Mouse (Mus musculus): ENCODE data around the gene Swap70. TPM values are rescaled to one million over a fixed set of nuclear protein-coding genes. Genes with fewer than 3 reads are reported as not detected.
A peak's percentile ranks its signal among the peaks of the same experiment; 100 is the strongest.

The Swap70 gene
- total RNA-seq, 2 experiments from 2014 or later: 11.0 to 13.0 TPM

DNA sequence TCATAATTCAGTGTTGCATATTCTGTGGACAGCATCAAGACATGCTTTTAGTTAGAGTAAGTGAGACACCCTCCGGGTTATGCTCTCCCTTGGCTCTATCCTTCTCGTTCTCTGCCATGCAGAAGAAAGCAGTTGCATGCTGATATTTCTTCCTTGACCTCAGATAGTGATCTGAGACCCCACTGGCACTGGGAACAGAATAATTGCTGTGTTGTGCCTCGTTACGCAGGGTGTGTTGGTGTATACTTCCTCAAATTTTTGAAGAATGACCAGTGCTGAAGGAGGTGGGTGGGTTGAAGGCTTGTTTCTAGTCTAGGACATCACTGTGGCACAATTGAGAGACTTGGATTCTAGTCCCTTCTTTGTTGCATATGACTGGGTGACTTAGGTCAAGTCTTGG lies 14.6 kb downstream of the Swap70 start:
- no peak for DNase-seq (ENCODE audit: low spot score in 2 of 2)

DNA sequence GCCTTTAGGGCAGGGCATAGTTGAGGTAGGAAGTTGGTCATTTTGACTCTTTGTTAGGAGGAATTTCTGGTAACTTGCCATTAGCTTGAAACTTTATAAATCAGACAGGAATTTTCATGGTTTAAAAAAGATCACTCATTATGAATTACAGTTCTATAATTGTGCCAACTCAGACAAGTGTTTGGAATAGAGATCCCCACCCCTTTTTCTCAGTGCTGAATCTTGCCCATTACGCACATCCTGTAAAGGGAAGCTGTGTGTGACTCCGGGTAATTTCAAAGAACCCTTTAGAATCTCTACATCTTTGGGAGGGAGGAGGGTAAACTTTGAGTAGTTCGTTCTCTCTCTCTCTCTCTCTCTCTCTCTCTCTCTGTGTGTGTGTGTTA lies 15.9 kb downstream of the Swap70 start:
- intact Hi-C loops (cut with DNase I): no loop called here
- no peak for DNase-seq (ENCODE audit: low spot score in 2 of 2)

More for the DNA sequence above, 14.6 kb downstream of the Swap70 start:
- intact Hi-C loops (cut with DNase I): no loop called here

DNA sequence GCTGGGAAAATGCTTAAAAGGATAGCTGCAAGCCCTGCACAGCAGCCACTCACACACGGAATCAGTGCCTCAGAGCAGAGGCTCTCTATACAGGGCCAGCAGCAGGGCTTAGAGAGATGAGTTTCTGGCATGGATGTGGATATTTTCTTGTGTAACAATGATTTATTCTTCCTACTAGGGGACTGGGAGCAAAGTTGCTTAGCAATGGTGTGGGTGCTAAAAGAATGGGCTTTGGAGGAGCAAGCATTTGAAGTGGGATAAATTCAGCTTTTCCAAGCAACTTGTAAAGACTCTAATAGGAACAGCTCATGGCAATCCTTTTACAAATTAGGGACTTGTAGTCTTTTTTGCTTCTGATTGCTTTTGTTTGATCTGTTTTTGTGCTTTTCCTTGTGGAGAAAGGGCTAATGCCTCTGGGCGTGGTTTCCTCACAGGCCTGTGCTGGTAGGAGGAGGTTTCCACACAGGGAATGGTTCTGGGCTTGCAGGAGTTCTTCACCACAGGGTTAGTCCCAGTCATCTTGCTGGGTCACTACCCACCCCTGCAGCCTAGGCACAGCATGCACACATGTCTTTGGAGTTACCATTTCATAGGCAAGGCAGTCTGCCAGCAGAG lies 16.4 kb downstream of the Swap70 start:
- peak in 1 of 2 experiments; percentile 16 for DNase-seq (ENCODE audit: low spot score in 2 of 2)
- intact Hi-C loops (cut with DNase I): no loop called here

DNA sequence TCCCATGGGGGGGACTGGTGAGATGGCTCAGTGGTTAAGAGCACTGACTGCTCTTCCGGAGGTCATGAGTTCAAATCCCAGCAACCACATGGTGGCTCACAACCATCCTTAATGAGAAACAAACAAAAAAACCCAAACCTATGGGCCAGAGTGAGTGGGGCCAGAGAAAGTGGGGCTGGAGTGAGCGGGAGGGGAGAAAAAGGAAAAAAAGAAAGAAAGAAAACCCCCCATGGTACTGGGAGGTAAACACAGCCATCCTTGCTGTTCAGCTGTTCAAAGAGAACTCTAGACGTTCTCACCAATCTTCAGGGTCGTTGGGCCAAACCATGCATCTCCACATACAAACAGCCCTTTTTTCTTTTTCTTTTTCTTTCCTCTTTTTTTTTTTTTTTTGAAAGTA lies 18.1 kb downstream of the Swap70 start:
- intact Hi-C loops (cut with DNase I): no loop called here
- no peak for DNase-seq (ENCODE audit: low spot score in 2 of 2)

DNA sequence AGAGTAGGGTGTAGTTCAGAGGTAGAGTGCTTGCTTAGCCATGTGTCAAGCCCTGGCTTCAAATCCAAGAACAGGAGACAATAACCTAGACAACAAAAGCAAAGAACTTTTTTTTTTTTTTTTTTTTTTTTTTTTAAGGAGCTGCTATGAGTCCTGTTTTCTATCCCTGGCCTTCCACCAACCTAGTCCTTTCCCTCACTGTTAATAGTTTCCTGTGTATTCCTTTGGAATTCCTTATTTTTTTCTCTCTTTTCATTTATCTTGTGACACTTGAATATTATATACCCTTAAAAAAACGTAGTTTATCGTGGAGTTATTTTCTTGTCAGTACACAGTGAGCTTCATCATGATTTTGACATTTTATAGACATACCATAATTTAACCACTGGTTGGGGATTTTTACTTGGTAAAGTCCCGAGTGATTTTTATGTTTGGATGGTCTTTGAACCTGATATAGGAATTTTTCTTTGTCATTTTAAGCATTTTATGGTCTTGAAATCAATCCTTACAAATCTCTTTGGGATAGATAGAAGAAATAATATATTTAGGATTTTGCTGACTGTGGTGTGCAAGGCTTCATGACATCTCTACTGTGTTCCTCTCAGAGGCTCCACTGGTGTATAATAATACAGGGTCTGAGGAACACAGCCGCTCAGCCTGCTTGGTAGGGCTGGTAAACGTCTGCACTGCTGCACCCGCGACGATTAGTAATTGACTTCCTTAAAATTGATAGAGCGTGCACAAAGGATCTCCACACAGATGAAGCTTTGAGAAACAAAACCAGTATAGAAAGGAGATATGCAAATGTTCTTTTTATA lies 20.2 kb downstream of the Swap70 start:
- intact Hi-C loops (cut with DNase I): no loop called here
- no peak for DNase-seq (ENCODE audit: low spot score in 2 of 2)

DNA sequence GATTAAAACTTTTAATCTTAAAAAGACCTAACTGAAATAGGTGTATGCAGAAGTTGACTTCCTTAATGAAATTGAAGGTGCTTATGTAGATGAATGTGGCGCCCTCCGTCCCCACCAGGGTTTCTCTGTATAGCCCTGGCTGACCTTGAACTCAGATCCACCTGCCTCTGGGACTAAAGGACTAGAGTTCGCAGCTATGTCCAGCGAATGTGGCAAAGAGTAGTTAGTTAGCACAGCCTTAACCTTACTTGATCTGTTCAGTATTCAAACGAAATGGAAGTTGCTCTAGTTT lies 20.7 kb downstream of the Swap70 start:
- DNase-seq (ENCODE audit: low spot score in 2 of 2): no peak
- intact Hi-C loops (cut with DNase I): no loop called here

DNA sequence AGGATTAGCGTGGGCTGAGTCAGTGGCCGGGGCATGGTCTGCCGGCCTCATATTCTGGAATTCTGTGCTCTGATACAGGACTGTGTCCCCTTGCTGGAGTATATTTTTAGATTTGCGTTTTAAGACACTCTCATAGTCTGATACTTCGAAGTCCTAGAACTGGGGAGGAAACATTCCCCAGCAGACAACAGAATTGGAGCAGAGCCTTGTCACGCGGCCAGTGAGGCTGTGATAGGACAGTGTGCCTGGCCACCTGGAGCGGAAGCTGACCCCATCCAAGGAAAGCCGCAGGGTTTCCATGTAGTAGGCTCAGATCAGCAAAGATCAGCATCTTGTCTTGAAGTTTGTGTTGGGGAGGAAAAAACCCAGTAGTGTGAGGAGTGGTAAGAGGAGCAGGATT lies 23.6 kb downstream of the Swap70 start:
- DNase-seq (ENCODE audit: low spot score in 2 of 2): no peak
- intact Hi-C loops (cut with DNase I): no loop called here

DNA sequence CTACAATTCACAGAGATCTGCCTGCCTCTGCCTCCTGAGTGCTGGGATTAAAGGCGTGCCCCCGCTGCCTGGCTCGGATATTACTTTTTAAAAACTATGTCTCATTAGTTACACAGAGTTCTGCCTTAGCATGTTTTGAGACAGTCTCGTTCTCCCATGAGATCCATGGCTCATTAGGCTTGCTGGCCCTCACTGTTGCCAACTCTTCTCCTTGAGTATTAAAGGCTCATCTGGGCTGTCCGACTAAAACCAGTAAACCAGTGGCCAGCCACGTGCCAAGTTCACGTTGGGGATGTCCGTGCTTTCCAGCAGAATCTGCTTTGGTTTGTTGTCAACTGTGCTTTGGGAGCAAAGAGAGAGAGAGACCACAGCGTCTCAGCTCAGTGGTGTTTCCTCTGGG lies 25.0 kb downstream of the Swap70 start:
- intact Hi-C loops (cut with DNase I): no loop called here
- DNase-seq (ENCODE audit: low spot score in 2 of 2): no peak

DNA sequence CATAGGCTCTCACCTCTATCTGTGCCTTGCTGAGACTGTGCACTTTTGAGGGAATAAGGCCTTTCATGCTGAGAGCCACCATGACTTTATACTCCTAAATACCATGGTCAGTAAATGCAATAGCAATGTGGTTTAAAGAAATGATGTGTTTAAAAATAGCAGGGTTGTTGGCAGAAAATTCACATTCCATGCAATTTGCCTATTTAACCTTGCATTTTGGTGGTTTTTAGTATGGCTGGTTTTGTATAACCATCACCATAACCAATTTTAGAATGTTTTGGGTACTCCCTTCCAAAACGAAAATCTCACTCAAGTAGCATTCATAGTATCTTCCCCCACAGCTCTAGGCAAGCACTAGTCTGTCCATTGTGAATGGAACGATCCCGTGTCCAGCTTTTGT lies 26.3 kb downstream of the Swap70 start:
- intact Hi-C loops (cut with DNase I): no loop called here
- no peak for DNase-seq (ENCODE audit: low spot score in 2 of 2)

DNA sequence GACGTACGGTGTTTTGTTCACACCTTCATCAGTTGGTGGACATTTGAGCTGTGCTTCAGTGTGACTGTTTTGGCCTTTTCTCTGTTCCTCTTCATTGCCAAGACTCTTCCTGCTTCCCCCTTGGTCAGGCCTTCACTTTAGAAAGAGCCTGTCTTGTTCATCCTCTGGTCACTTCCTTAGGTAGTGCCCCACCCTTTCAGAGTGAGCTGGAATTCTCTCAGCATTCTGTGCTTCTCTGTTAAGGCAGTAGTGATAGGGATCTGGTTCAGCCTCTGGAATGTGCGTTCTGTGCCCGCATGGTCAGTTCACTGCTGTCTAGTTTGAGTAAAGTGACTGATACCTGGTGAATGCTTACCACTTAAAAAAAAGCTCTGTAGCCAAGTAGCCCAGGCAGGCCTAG lies 27.2 kb downstream of the Swap70 start:
- intact Hi-C loops (cut with DNase I): no loop called here
- no peak for DNase-seq (ENCODE audit: low spot score in 2 of 2)

DNA sequence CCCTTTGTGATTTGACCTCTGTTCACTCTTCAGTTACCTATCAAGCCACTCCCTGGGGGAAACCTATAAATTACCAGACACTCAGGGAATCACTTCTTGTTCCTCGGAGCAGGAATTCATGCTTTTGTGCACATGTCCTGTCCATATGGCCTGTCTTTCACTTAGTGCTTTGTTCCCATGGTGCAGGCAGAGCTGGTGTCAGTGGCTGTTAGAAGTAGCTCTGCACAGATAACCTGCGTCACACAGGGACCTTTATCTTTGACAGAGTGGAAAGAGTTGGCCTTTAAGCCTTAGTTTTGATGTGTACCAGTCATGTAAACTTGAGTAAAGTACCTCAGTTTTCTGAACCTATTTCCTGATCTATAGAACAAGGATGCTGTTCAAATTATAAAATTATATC lies 32.4 kb downstream of the Swap70 start:
- intact Hi-C loops (cut with DNase I): no loop called here
- DNase-seq (ENCODE audit: low spot score in 2 of 2): no peak

DNA sequence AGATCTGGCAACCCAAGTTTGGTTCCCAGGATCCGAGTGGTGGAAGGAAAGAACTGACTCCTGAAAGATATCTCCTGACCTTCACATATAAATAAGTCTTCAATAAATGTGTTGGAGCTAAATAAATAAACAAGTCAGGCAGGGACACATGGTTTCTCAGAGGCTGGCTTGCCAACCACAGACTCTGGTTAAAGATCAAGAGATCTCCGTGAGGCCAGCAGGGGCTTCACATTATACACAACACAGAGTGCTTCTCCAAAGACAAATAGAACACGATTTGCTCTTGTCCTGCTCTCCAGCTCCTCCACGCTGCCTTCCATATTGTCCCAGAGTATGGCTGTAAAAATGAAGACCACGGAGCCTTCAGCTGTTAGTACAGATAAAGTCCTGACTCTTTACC lies 32.9 kb downstream of the Swap70 start:
- intact Hi-C loops (cut with DNase I): no loop called here
- DNase-seq (ENCODE audit: low spot score in 2 of 2): no peak

DNA sequence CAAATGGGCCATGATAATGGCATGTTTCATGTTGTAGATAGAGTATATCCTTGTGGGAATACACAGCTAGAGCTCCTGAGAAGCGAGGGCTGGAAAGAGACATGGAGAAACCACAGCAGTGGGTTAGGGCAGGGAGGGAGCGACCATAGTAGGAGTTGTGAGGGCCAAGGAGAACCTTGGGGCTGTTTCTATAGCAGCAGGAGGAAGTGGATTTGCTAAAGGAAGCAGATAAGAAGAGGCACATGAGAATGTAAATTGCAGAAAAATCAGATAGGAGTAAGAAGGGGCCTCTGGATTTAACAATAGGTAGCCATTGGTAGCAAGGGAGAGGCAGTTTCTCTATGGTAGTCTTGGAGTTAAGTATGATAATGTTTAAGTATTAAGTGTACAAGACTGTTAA lies 35.5 kb downstream of the Swap70 start:
- intact Hi-C loops (cut with DNase I): no loop called here

DNA sequence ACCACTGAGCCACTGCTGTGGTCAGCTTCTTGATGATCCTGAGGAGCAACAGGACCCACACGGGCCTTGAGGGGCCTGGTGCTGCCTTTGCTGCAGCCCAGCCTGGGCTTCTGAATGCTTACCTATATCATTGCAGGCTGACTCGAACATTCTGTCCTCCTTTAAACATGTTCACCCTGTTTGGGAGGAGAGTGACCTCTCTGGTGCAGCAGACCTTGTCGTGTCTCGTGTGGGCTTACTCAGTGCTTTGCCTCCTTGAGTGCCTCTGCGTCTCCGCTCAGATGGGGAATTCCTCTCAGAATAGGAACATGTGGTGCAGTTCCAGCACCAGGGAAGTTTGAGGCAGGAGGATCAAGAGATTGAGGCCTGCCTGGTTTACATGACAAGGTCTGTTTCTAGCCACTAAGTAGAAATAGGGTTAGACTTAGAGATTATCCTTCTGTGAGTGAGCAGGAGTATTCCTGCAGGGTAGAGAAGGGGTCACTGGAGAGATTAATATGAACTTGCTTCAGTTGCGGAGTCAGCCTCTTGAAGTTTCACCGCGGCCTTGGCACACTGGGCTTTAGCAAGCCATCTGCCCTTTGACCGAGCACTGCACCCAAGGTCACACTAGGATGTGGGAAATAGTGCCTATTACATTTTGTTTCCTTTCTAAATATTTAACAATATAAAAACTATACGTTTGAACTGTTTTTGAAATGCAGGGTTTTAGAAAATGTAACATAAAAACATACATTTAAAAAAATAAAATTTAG lies 36.9 kb downstream of the Swap70 start:
- no peak for DNase-seq (ENCODE audit: low spot score in 2 of 2)
- intact Hi-C loops (cut with DNase I): no loop called here

More for the DNA sequence above, 35.5 kb downstream of the Swap70 start:
- DNase-seq (ENCODE audit: low spot score in 2 of 2): no peak

DNA sequence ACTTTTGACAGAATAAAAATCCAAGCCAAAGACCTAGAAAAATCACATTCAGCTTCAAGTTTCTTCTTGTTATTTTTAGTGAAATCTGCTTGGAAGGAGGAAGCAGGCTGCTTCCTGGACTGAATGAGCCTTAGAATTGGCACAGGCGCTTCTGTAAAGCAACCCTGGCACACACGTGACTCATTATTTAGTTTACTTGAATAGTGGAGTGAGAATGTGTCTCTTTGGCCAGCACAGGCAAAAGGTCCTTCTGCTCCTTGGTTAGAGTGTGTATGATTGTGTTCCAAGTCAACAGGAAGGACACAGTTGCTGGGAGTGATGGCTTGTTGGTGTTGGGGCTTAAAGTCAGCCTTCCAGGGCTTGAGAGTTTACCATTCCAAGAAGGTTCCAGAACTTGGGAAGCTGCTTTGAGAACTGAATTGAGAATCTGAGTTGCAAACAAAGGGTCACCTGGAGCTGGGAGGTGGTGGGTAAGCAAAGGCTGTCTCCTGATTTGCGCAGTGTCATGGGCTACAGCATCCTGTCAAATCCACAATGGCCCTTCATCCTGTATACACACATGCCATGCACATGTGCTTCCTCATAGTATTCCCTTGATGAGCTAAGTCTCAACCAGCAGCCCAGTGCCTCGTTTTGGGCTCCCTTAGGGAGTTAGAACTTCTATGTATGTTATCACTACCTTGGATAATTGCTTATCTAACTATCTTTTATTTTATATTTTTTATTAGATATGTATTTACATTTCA lies 38.6 kb downstream of the Swap70 start:
- DNase-seq (ENCODE audit: low spot score in 2 of 2): peak; percentile 37 to 66
- intact Hi-C loops (cut with DNase I): loop anchor here (5.0 kb wide), 1 partner anchor 38 kb away; the partner anchor contains the start of gene Swap70

DNA sequence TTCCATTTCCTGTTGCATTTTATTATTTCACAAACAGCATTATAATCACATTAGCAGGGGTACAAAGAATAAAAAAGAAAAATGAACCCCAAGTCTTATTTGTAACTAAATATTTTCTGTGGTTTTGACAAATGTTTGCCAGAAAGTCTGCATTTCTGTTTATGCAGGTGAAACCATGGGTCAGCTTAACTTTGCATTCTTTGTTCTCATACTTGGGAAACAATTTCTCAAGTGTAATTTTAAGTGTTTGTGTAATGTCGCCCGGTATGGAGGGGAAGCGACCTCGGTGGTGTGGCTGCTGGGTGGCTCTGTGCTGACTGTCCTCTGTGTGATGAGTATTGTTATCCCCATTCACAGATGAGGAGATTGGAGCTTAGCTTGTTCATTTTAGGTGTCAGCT lies 40.3 kb downstream of the Swap70 start:
- DNase-seq (ENCODE audit: low spot score in 2 of 2): no peak
- intact Hi-C loops (cut with DNase I): loop anchor here (5.0 kb wide), 1 partner anchor 40 kb away; the partner anchor contains the start of gene Swap70

DNA sequence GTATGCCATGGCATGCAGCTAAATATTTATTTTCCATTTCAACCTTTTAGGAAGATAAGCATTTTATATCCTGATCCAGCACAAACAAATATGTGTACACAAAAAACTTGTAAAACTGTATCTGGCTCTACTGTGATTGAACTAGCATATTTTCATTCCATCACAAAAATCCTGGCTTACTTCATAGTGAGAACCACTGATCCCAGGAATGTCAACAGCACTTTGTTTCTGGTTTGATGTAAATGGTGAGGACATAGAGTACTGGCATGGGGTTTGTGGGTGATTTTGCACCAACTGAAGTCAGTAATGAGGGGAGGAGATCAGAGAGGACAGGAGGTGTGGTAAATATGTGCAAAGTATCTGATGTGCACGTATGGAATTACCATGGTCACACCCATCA lies 41.1 kb downstream of the Swap70 start:
- intact Hi-C loops (cut with DNase I): loop anchor here (5.0 kb wide), 1 partner anchor 40 kb away; the partner anchor contains the start of gene Swap70
- no peak for DNase-seq (ENCODE audit: low spot score in 2 of 2)

DNA sequence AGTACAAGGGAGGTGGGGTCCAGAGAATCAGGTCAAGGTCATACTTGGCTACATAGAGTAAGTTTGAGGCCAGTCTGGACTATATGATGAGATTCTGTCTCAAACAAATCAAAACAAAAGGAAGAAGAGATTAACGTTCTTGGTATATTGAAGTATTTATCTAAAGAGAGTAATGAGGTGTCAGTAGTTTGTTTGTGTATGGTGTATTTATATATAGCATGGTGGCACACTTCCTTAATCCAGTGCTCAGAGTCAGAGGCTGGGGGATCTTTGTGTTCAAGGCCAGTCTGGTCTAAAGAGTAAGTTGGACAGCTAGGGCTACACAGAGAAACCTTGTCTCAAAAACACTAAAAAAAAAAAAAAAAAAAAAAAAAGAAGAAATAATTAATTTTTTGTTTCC lies 42.0 kb downstream of the Swap70 start:
- intact Hi-C loops (cut with DNase I): loop anchor here (5.0 kb wide), 1 partner anchor 41 kb away; the partner anchor contains the start of gene Swap70
- no peak for DNase-seq (ENCODE audit: low spot score in 2 of 2)

DNA sequence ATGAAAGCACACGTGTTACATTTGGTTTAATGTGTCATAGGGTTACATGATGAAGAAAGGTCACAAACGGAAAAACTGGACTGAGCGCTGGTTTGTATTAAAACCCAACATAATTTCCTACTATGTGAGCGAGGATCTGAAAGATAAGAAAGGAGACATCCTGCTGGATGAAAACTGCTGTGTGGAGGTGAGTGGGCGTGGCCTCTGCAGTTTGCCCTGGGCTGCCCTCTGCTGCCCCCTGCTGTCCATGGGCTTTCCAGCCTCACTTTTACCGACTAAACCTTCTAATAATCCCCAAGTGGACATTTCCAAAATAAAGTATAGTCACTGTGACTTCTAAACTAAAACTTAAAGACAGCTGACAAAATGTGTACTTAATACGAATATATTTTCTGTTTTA lies 44.3 kb downstream of the Swap70 start:
- DNase-seq (ENCODE audit: low spot score in 2 of 2): peak; percentile 79
- intact Hi-C loops (cut with DNase I): loop anchor here (1.0 kb wide), 1 partner anchor 100 kb away; no protein-coding TSS in a partner anchor

DNA sequence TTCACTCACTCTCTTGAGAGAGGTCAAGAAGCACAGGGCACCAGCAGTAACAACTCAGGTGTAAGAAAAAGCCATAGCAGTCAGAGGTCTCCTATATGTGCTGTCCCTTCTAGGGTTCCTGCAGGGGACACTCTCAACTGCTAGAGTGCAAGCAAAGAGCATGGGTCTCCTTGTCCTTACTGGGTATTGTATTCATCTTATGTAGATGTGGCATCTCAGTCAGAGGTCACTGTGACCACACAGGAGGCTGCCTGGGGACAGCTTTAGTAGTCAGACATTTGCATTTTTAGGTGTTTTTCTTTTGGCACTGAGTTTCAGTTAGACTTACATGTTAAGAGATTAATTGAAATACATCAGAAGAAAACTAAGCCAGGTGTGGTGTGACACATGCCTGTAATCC lies 45.5 kb downstream of the Swap70 start:
- intact Hi-C loops (cut with DNase I): no loop called here
- no peak for DNase-seq (ENCODE audit: low spot score in 2 of 2)

Measured in left cerebral cortex, postnatal 25 days (tissue).